Mouse (Mus musculus): Measurements from ENCODE around the gene Ap2a2.

DNA sequence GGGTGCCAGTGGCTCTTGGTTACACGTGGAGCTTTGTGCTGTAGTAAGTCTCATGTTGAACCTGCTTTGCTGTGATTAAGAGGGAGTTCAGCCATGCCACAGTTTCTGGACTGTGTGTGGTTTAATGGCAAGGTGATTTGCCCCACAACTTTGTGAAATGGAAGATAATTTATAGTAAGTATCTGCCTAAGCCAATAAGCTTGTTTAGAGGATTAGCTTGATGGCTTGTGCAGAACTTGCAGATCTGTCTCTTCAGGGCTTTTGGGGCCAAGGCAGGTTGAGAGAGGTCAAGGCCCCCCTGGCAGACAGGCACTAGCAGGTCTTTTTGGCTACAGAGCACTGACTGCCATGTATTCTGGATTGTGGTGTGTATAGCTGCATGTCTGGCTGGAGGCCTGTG is 35.0 kb downstream of the Ap2a2 start:
- TF ChIP-seq USF1 (IDR thresholded peaks at IDR 0.05; ENCODE audit: low read depth) (no peak), MYOG (IDR thresholded peaks at IDR 0.05; ENCODE audit: control insufficient read depth, extremely low read depth, insufficient read length) (no peak), CTCF (IDR thresholded peaks at IDR 0.05; ENCODE audit: control insufficient read depth, insufficient read depth, insufficient read length) (no peak), MAX (IDR thresholded peaks at IDR 0.05) (no peak), MYOD1 (IDR thresholded peaks at IDR 0.05; ENCODE audit: control insufficient read depth, insufficient read length, low read depth) (no peak)

Measured in C2C12 (cell line).